ENCODE assay signal across 8 mouse cellular contexts in genomic region chr10:81551597-81552102, GRCm38 (mm10). TPM values are rescaled to one million over a fixed set of nuclear protein-coding genes. Genes with fewer than 3 reads are reported as not detected.
DNase-seq lines count a peak whose midpoint lies in the region; ATAC-seq lines count a peak whose summit lies in the region.

No protein-coding gene starts in this region.

- DNase-seq in adrenal gland, adult 8-10 months: peak; percentile 82
- peak; percentile 78 for DNase-seq in embryo, embryonic 10.5 days (ENCODE audit: low spot score)
- peak; percentile 83 for DNase-seq in gastrocnemius, postnatal 25 days
- DNase-seq in intestine, embryonic 14.5 days (ENCODE audit: low spot score): peak; percentile 88
- DNase-seq in left cerebral cortex, postnatal 14 days (ENCODE audit: low spot score in 2 of 2): peak; percentile 86 to 94
- peak; percentile 78 to 80 for DNase-seq in right cerebral cortex, postnatal 36 days (ENCODE audit: low spot score in 2 of 2)
- peak; percentile 84 for DNase-seq in yolk sac, embryonic 10.5 days (ENCODE audit: low spot score)

- intact Hi-C loops in left cerebral cortex, postnatal 14 days (cut with DNase I): loop anchor here (10.0 kb wide), 2 partner anchors 47 to 157 kb away; partner anchors contain the start of genes S1pr4 and Smim24

- no peaks in the 10 kb centered on the region for H3K27me3 ChIP-seq in intestine, embryonic 14.5 days (replicated peaks; ENCODE audit: control insufficient read depth, insufficient read depth, low read length)

- no peak overlapping the region for H3K4me2 ChIP-seq in intestine, embryonic 14.5 days (ENCODE audit: low read length)

- peak; percentile 85 for ATAC-seq in intestine, embryonic 14.5 days (replicated peaks; ENCODE audit: low FRiP score, low TSS enrichment, low read depth)
- ATAC-seq in megakaryocyte-erythroid progenitor cell, adult 5-6 weeks (replicated peaks; ENCODE audit: low FRiP score, low TSS enrichment, poor library complexity, severe bottlenecking): peak; percentile 78

- H3K27ac ChIP-seq in intestine, embryonic 14.5 days (ENCODE audit: low read depth): peak overlapping the region; percentile 29; the same call in 1 of the 2 replicates

- H3K9me3 ChIP-seq in intestine, embryonic 14.5 days (ENCODE audit: control insufficient read depth, low read length): no peaks in the 10 kb centered on the region

- no peak overlapping the region for H3K4me3 ChIP-seq in intestine, embryonic 14.5 days (ENCODE audit: low read depth, low read length)

- H3K4me1 ChIP-seq in intestine, embryonic 14.5 days (replicated peaks; ENCODE audit: control insufficient read depth, insufficient read depth, low read length): peaks cover 4% of the 10 kb centered on the region; the same call in 1 of the 2 replicates

- 4% methylated on average over 12 of the region's 12 CpGs for WGBS in intestine, embryonic 14.5 days

- no peaks in the 10 kb centered on the region for H3K36me3 ChIP-seq in intestine, embryonic 14.5 days (ENCODE audit: control insufficient read depth, insufficient read depth, low read length)

- H3K9ac ChIP-seq in intestine, embryonic 14.5 days (ENCODE audit: low read length): no peak overlapping the region

RNA-seq across cellular contexts. Expression of gene Gna11, which starts 6.7 kb away (rescaled TPM):
- total RNA-seq in adrenal gland, adult 8-10 months (2022): 100 to 1,000 TPM in 2 of 4 experiments, 10 to 100 TPM in 2; 90.2 to 105 (median 98.1) TPM
- 10 to 100 TPM; 24.8 to 25.9 TPM for total RNA-seq in gastrocnemius, postnatal 25 days (2021)
- 145 and 171 TPM in 2 replicates for polyA plus RNA-seq in intestine, embryonic 14.5 days (2014; fragmentation: Nextera tagmentation; extraction: Ambion mirVana)
- 100 to 1,000 TPM; 102 to 109 TPM for total RNA-seq in left cerebral cortex, postnatal 14 days (2021)
- total RNA-seq in megakaryocyte-erythroid progenitor cell, adult 5-6 weeks (2014; fragmentation: Nextera tagmentation): 13.7 and 22.4 TPM in 2 replicates
- 16.0 and 57.4 TPM in 2 replicates for total RNA-seq in megakaryocyte-erythroid progenitor cell, adult 5-6 weeks (2017)

RNA-seq across cellular contexts. Expression of gene Aes, which starts 7.6 kb away (rescaled TPM):
- 1,000 to 10,000 TPM in 3 of 4 experiments, 100 to 1,000 TPM in 1; 989 to 1,424 (median 1,166) TPM for total RNA-seq in adrenal gland, adult 8-10 months (2022)
- total RNA-seq in gastrocnemius, postnatal 25 days (2021): 100 to 1,000 TPM; 845 to 891 TPM
- polyA plus RNA-seq in intestine, embryonic 14.5 days (2014; fragmentation: Nextera tagmentation; extraction: Ambion mirVana): 395 and 515 TPM in 2 replicates
- 100 to 1,000 TPM; 573 to 615 TPM for total RNA-seq in left cerebral cortex, postnatal 14 days (2021)
- 185 and 209 TPM in 2 replicates for total RNA-seq in megakaryocyte-erythroid progenitor cell, adult 5-6 weeks (2014; fragmentation: Nextera tagmentation)
- 162 and 206 TPM in 2 replicates for total RNA-seq in megakaryocyte-erythroid progenitor cell, adult 5-6 weeks (2017)

RNA-seq across cellular contexts. Expression of gene Tle2, which starts 22.7 kb away (rescaled TPM):
- 100 to 1,000 TPM in 2 of 4 experiments, 10 to 100 TPM in 2; 50.6 to 211 (median 117) TPM for total RNA-seq in adrenal gland, adult 8-10 months (2022)
- total RNA-seq in gastrocnemius, postnatal 25 days (2021): 1 to 10 TPM; 5.3 to 6.2 TPM
- 15.8 and 17.8 TPM in 2 replicates for polyA plus RNA-seq in intestine, embryonic 14.5 days (2014; fragmentation: Nextera tagmentation; extraction: Ambion mirVana)
- 10 to 100 TPM; 14.1 to 15.9 TPM for total RNA-seq in left cerebral cortex, postnatal 14 days (2021)
- total RNA-seq in megakaryocyte-erythroid progenitor cell, adult 5-6 weeks (2014; fragmentation: Nextera tagmentation): 4.2 and 5.9 TPM in 2 replicates
- 0.33 and 0.69 TPM in 2 replicates for total RNA-seq in megakaryocyte-erythroid progenitor cell, adult 5-6 weeks (2017)

RNA-seq across cellular contexts. Expression of gene Gna15, which starts 27.6 kb away (rescaled TPM):
- total RNA-seq in adrenal gland, adult 8-10 months (2022): 1 to 10 TPM in 3 of 4 experiments, under 1 TPM in 1; 0.70 to 2.2 (median 1.6) TPM
- total RNA-seq in gastrocnemius, postnatal 25 days (2021): under 1 TPM; 0.36 to 0.62 TPM
- 0.73 and 0.84 TPM in 2 replicates for polyA plus RNA-seq in intestine, embryonic 14.5 days (2014; fragmentation: Nextera tagmentation; extraction: Ambion mirVana)
- 1 to 10 TPM; 2.2 to 3.2 TPM for total RNA-seq in left cerebral cortex, postnatal 14 days (2021)
- 41.4 and 48.1 TPM in 2 replicates for total RNA-seq in megakaryocyte-erythroid progenitor cell, adult 5-6 weeks (2014; fragmentation: Nextera tagmentation)
- 42.6 and 45.2 TPM in 2 replicates for total RNA-seq in megakaryocyte-erythroid progenitor cell, adult 5-6 weeks (2017)

RNA-seq across cellular contexts. Expression of gene Tle6, which starts 49.2 kb away (rescaled TPM):
- 100 to 1,000 TPM in 2 of 4 experiments, 10 to 100 TPM in 2; 32.2 to 138 (median 85.6) TPM for total RNA-seq in adrenal gland, adult 8-10 months (2022)
- 1 to 10 TPM; 3.9 to 6.8 TPM for total RNA-seq in gastrocnemius, postnatal 25 days (2021)
- 15.0 and 21.3 TPM in 2 replicates for polyA plus RNA-seq in intestine, embryonic 14.5 days (2014; fragmentation: Nextera tagmentation; extraction: Ambion mirVana)
- 1 to 10 TPM; 1.3 to 2.7 TPM for total RNA-seq in left cerebral cortex, postnatal 14 days (2021)
- 7.9 and 14.3 TPM in 2 replicates for total RNA-seq in megakaryocyte-erythroid progenitor cell, adult 5-6 weeks (2014; fragmentation: Nextera tagmentation)
- 3.5 and 14.3 TPM in 2 replicates for total RNA-seq in megakaryocyte-erythroid progenitor cell, adult 5-6 weeks (2017)
